Mouse (Mus musculus) thymus, adult 2 months (tissue): ENCODE measurements around the gene 4930404N11Rik.

Source experiments
- CTCF ChIP-seq: fragments of 200-500 bp; IDR thresholded peaks from 2 replicates; pipeline ENCODE4 v1.5.1; 2012; ENCODE audit warnings: mild to moderate bottlenecking, control low read depth, low read length, moderate library complexity, borderline replicate concordance; ENCODE audit not compliant: control insufficient read depth, poor library complexity, insufficient read depth; ENCODE audit errors: extremely low read depth
- POLR2A ChIP-seq: fragments of 200-500 bp; IDR thresholded peaks from 2 replicates; pipeline ENCODE4 v1.6.1; 2012; ENCODE audit warnings: mild to moderate bottlenecking, low read length, control low read depth, moderate library complexity; ENCODE audit not compliant: control insufficient read depth, poor library complexity, insufficient read depth; ENCODE audit errors: extremely low read depth

DNA sequence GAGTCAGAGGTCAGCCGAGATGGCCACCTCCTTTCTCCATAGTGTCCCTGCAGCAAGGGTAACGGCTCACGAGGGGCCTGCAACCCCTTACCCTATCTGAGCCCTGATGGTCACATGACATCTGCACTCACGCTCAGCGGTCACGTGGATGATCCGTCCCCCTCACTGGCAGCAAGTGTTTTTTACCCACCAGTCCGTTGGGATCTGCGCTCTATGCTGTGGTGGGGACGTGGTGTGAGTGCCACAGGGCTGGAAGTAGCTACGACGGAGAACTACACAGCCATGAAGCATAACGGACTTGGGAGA lies 42.8 kb upstream of the 4930404N11Rik start:
- TF ChIP-seq CTCF (no peak), POLR2A (no peak)
